Mouse (Mus musculus) testis, adult 2 months (tissue): ENCODE results near the gene BC052040. TPM values are rescaled to one million over a fixed set of nuclear protein-coding genes. Genes with fewer than 3 reads are reported as not detected.

Experiments used
- H3K27ac ChIP-seq: fragments of 200-500 bp; 2 replicates; pipeline ENCODE4 v1.5.1; 2012; ENCODE audit warnings: low read depth, low read length; ENCODE audit not compliant: control insufficient read depth, insufficient read depth
- H3K27me3 ChIP-seq: fragments of 200-500 bp; 2 replicates; pipeline ENCODE4 v1.6.1; 2012; ENCODE audit warnings: mild to moderate bottlenecking, low read length, moderate library complexity; ENCODE audit not compliant: control insufficient read depth, insufficient read depth
- H3K36me3 ChIP-seq: fragments of 200-500 bp; 2 replicates; pipeline ENCODE4 v1.6.1; 2012; ENCODE audit warnings: mild to moderate bottlenecking, low read length; ENCODE audit not compliant: control insufficient read depth, insufficient read depth
- H3K4me1 ChIP-seq: fragments of 200-500 bp; 2 replicates; pipeline ENCODE4 v1.6.1; 2012; ENCODE audit warnings: low read length; ENCODE audit not compliant: control insufficient read depth, insufficient read depth
- H3K4me3 ChIP-seq: fragments of 200-500 bp; 2 replicates; pipeline ENCODE4 v1.5.1; 2012; ENCODE audit warnings: low read depth, mild to moderate bottlenecking, low read length, moderate library complexity, mixed read lengths; ENCODE audit not compliant: control insufficient read depth
- CTCF ChIP-seq: fragments of 200-500 bp; IDR thresholded peaks from 2 replicates; pipeline ENCODE4 v1.5.1; 2012; ENCODE audit warnings: low read depth, mild to moderate bottlenecking, inconsistent platforms, low read length, moderate library complexity; ENCODE audit not compliant: control insufficient read depth, insufficient read depth, insufficient replicate concordance
- POLR2A ChIP-seq: fragments of 200-500 bp; IDR thresholded peaks from 2 replicates; pipeline ENCODE4 v1.6.1; 2012; ENCODE audit warnings: low read depth, mild to moderate bottlenecking, inconsistent platforms, low read length, moderate library complexity; ENCODE audit not compliant: control insufficient read depth
- polyA plus RNA-seq: library from polyadenylated mRNA; depleted of rRNA; stranded (reverse); fragments of >200 nt; gene quantifications from 2 replicates; pipeline ENCODE4 v1.2.3, GENCODE M21; 2012

Gene BC052040
- polyA plus RNA-seq, 1 experiment = 2.5 TPM

DNA sequence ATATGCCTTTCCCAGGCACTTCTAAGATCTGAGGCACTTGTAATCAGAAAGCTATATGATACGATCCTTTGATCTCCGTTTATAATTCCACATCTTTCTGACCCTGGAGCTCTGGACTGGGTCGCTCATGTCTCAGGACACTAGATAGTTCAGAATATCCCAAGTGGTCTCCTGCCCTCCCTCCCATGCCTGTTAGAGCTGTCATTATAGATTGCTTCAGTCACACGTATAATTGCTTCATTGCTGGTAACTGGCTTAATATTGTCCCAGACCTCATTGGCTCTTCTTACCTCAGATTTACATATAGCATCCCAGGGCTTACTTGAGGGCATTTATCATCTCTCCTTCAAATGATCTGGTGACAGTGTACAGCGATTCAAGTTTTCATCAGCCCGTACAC lies 149.0 kb downstream of the BC052040 start:
- Histone ChIP-seq H3K4me1 (no peaks in the 10 kb centered on the region), H3K4me3 (no peak overlapping the region), H3K27me3 (no peaks in the 10 kb centered on the region), H3K27ac (no peak overlapping the region), H3K36me3 (no peaks in the 10 kb centered on the region)
- TF ChIP-seq POLR2A = no peak
- no peak for TF ChIP-seq CTCF

DNA sequence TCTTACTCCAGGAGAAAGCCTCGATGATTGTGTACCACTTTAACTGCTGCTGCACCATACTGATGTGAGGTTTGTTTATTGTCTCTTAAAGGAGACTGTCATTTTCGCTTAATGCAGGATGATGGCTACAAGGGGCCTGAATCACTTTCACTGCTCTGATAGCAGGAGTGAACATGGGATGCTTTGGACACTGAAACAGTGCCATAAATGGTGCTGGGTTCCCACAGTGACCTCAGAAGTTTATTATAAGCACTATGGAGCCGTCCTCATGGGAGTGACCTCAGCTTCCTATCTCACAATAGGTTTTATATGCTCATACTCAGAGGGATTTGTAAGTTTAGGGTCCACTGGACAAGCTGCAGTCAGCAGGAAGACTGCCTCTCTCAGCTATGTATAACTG lies 149.7 kb downstream of the BC052040 start:
- Histone ChIP-seq H3K27me3 (no peaks in the 10 kb centered on the region), H3K4me1 (no peaks in the 10 kb centered on the region), H3K36me3 (no peaks in the 10 kb centered on the region), H3K27ac (no peak overlapping the region), H3K4me3 (no peak overlapping the region; the same call in 1 of the 2 replicates)
- no peak for TF ChIP-seq CTCF
- no peak for TF ChIP-seq POLR2A

DNA sequence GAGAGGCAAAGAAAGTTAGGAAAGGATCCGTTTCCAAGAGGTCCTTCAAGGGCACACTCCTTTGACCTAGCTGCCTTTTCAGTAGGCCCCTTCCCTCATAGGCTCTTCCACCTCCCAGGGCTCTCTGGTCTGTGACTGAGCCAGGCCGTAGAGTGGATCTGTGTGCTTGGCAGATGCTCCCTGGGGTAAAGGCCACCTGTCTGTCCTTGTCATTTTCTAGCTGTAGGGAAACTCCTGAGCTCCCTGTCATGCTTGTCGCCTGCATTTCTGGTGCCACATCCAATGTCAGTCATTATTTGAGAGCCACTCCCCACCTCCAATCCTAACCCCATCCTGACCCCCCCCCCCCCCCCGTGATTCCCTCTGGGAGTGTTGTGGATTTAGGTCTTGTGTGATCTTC lies 151.1 kb downstream of the BC052040 start:
- Histone ChIP-seq H3K27me3 (no peaks in the 10 kb centered on the region), H3K4me3 (no peak overlapping the region), H3K27ac (no peak overlapping the region), H3K4me1 (no peaks in the 10 kb centered on the region), H3K36me3 (no peaks in the 10 kb centered on the region)
- TF ChIP-seq CTCF (no peak), POLR2A (no peak)

DNA sequence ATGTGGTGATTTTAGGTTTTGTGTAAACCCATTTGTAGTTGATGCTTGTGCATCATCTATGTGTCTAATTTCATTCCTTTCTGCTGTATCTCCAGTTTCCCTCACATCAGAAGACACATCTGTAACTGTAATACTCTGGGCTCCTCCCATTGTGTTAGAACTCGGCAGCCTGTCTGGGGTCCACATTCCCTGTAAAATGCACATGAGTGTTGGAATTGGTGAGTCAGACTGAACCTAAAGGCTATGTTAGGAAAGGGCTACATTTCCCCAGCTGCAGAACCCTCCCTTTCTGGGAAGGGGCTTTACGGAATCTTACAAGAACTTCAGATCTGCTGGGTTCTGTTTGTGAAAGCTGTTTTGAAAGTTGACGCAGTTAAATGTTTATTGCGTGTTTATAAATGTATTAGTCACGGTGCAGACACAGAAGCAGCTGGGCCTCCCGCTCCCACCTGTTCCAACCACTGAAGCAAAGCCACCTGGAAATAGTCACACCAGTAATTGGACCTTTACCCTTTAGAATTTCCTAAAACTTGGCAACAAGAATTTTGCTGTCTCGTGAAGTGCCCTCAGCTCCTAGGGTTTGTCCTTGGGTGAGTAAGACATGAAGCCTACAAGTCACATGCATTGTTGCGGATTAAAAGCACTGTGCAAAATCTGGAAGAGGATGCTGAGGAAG lies 151.6 kb downstream of the BC052040 start:
- Histone ChIP-seq H3K27ac (no peak overlapping the region), H3K4me3 (no peak overlapping the region), H3K4me1 (no peaks in the 10 kb centered on the region), H3K36me3 (no peaks in the 10 kb centered on the region), H3K27me3 (no peaks in the 10 kb centered on the region)
- no peak for TF ChIP-seq CTCF
- TF ChIP-seq POLR2A = no peak

DNA sequence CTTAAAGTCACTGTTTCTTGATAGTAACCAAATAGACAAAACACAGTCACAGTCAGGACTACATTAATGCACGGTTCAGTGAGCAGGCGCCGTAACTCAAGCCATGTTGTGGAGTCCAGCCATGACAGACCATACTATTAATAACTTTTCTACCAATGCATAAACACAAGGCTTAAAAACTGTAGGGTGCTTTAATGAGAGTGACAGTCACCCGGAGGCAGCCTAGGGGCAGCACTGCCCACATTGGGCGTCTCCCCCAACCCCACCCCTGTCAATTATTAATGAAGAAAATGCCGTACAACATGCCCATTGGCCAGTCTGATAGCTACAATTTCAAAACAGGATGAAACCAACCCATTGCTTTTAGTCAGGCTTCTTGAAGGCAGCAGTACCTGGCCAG lies 153.3 kb downstream of the BC052040 start:
- no peak overlapping the region for H3K4me3 ChIP-seq
- TF ChIP-seq CTCF (no peak), POLR2A (no peak)
- H3K36me3 ChIP-seq = no peaks in the 10 kb centered on the region
- H3K27ac ChIP-seq = no peak overlapping the region
- no peaks in the 10 kb centered on the region for H3K27me3 ChIP-seq
- no peaks in the 10 kb centered on the region for H3K4me1 ChIP-seq

DNA sequence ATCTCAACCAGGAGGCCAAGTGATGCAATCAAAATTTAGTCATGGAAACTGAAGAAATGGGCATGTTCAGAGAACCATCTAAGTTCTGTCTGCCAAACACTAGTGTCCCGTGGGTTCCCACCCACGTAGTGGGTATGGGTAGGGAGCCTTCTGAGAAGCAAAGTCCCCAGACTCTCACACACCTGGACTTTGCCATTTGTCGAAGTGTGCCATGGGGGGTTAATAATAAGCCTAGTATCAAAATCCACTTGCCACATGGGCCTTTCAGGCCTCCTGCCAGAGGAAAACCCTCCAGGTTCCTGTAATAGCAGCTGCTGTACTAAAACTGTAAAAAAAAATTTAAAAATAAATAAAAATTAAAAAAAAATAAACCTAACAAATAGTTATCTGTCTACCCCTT lies 154.9 kb downstream of the BC052040 start:
- Histone ChIP-seq H3K27ac (no peak overlapping the region), H3K4me1 (no peaks in the 10 kb centered on the region), H3K36me3 (no peaks in the 10 kb centered on the region), H3K4me3 (no peak overlapping the region), H3K27me3 (no peaks in the 10 kb centered on the region)
- TF ChIP-seq POLR2A = no peak
- TF ChIP-seq CTCF = no peak

DNA sequence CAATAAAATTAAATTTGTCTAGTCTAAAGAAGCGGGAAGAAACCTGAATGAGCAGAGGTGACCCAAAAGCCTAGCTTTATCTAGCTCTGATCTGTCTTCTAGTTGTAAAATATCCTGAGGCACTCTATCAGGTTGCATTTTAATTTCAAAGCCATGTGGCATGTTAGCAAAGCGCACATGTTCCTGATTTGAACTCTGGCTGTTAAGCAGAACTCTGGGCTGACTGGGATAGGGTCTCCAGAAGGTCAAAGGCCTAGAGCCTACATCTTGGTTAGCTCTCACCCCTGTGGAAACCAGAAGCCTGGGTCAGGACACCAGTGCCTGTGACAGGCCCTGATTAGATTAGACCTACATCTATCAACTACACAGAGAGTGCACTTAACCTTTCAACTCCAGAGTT lies 156.4 kb downstream of the BC052040 start:
- Histone ChIP-seq H3K27ac (no peak overlapping the region), H3K36me3 (no peaks in the 10 kb centered on the region), H3K4me3 (no peak overlapping the region), H3K4me1 (no peaks in the 10 kb centered on the region), H3K27me3 (no peaks in the 10 kb centered on the region)
- TF ChIP-seq CTCF = no peak
- TF ChIP-seq POLR2A = no peak
